Mouse (Mus musculus) forebrain, embryonic 14.5 days (tissue): ENCODE results near the gene Kctd14. TPM values are rescaled to one million over a fixed set of nuclear protein-coding genes. Genes with fewer than 3 reads are reported as not detected.

ENCODE experiments used
- ATAC-seq: fragments of 200-750 bp; cut with Nextera tagmentation; 2 replicates; pipeline ENCODE4 v1.8.0; 2017; ENCODE audit warnings: mild to moderate bottlenecking, moderate library complexity
- DNase-seq: peaks from one replicate; pipeline ENCODE4 v3.0.0-alpha.2; 2015; ENCODE audit warnings: low spot score
- H3K27ac ChIP-seq: fragments of 300-500 bp; sonication (generic); 2 replicates; pipeline ENCODE4 v1.5.1; 2014; ENCODE audit warnings: low read depth, mild to moderate bottlenecking, control low read depth, low read length, moderate library complexity
- H3K27me3 ChIP-seq: fragments of 300-500 bp; sonication (generic); replicated peaks from 2 replicates; pipeline ENCODE4 v1.6.1; 2014; ENCODE audit warnings: low read length, control low read depth, mixed read lengths; ENCODE audit not compliant: control insufficient read depth, insufficient read depth
- H3K36me3 ChIP-seq: fragments of 300-500 bp; sonication (generic); 2 replicates; pipeline ENCODE4 v1.6.1; 2014; ENCODE audit warnings: low read length, control low read depth; ENCODE audit not compliant: control insufficient read depth, insufficient read depth
- H3K4me1 ChIP-seq: fragments of 300-500 bp; sonication (generic); 2 replicates; pipeline ENCODE4 v1.6.1; 2014; ENCODE audit warnings: antibody characterized with exemption, low read length, control low read depth; ENCODE audit not compliant: control insufficient read depth, insufficient read depth
- H3K4me2 ChIP-seq: fragments of 300-500 bp; sonication (generic); 2 replicates; pipeline ENCODE4 v1.6.1; 2014; ENCODE audit warnings: mild to moderate bottlenecking, control low read depth, low read length
- H3K4me3 ChIP-seq: fragments of 300-500 bp; sonication (generic); 2 replicates; pipeline ENCODE4 v1.5.1; 2014; ENCODE audit warnings: low read depth, low read length, control low read depth
- H3K9ac ChIP-seq: fragments of 300-500 bp; sonication (generic); 2 replicates; pipeline ENCODE4 v1.6.1; 2014; ENCODE audit warnings: mild to moderate bottlenecking, low read length, control low read depth, moderate library complexity
- H3K9me3 ChIP-seq: fragments of 300-500 bp; sonication (generic); replicated peaks from 2 replicates; pipeline ENCODE4 v1.6.1; 2016; ENCODE audit warnings: low read length, control low read depth, mixed read lengths; ENCODE audit not compliant: control insufficient read depth
- WGBS: fragments of 180-500 bp; shearing (Covaris S2); extraction: QIAGEN DNeasy Blood & Tissue Kit; methylation state at CpG from one replicate; pipeline ENCODE4 v1.1.7; 2014; 5-methylcytosine and 5-hydroxymethylcytosine counted together
- polyA plus RNA-seq: library from polyadenylated mRNA; unstranded; fragments of >200 nt; fragmentation: Nextera tagmentation; extraction: Ambion mirVana; gene quantifications from 2 replicates; pipeline ENCODE4 v1.2.1, GENCODE M21; 2014

Kctd14 gene
- polyA plus RNA-seq, 1 experiment from 2014 or later: 1.8 TPM

- no peak overlapping the region for H3K4me2 ChIP-seq
- H3K27ac ChIP-seq: no peak overlapping the region
- H3K4me3 ChIP-seq: no peak overlapping the region
- peaks cover 15% of the 10 kb centered on the region for H3K4me1 ChIP-seq
- 77% methylated on average over 6 of the region's 6 CpGs for WGBS
- no peak for ATAC-seq
- H3K9me3 ChIP-seq: no peaks in the 10 kb centered on the region
- DNase-seq: no peak
- no peak overlapping the region for H3K9ac ChIP-seq
- no peaks in the 10 kb centered on the region for H3K27me3 ChIP-seq
- no peaks in the 10 kb centered on the region for H3K36me3 ChIP-seq
Observed at GRCm38 (mm10) chr7:97452196-97452595, 1.1 kb downstream of the Kctd14 start.

- Histone ChIP-seq H3K9ac (peak overlapping the region; percentile 58), H3K27me3 (no peaks in the 10 kb centered on the region), H3K4me2 (peak overlapping the region; percentile 52), H3K36me3 (no peaks in the 10 kb centered on the region), H3K27ac (no peak overlapping the region), H3K4me3 (peak overlapping the region; percentile 25), H3K9me3 (no peaks in the 10 kb centered on the region), H3K4me1 (peaks cover 10% of the 10 kb centered on the region)
- 7% methylated on average over 27 of the region's 27 CpGs for WGBS
- DNase-seq (peak; percentile 11), ATAC-seq (peak; percentile 62)
Observed at GRCm38 (mm10) chr7:97453141-97453921, 2.2 kb downstream of the Kctd14 start.

- no peak for ATAC-seq
Observed at GRCm38 (mm10) chr7:97454795-97455194, 3.7 kb downstream of the Kctd14 start.

GRCm38 (mm10) chr7:97455577-97455976 lies 4.5 kb downstream of the Kctd14 start:
- 86% methylated on average over 3 of the region's 3 CpGs for WGBS
- no peak overlapping the region for H3K4me2 ChIP-seq
- no peak for ATAC-seq

More at GRCm38 (mm10) chr7:97454795-97455194, 3.7 kb downstream of the Kctd14 start:
- 95% methylated on average over 10 of the region's 10 CpGs for WGBS
- H3K27ac ChIP-seq: no peak overlapping the region
- no peak overlapping the region for H3K4me3 ChIP-seq
- no peaks in the 10 kb centered on the region for H3K27me3 ChIP-seq
- no peaks in the 10 kb centered on the region for H3K9me3 ChIP-seq
- no peak overlapping the region for H3K9ac ChIP-seq
- H3K36me3 ChIP-seq: no peaks in the 10 kb centered on the region
- no peak for DNase-seq
- peaks cover 10% of the 10 kb centered on the region for H3K4me1 ChIP-seq
- H3K4me2 ChIP-seq: no peak overlapping the region

GRCm38 (mm10) chr7:97473001-97473400 lies 21.9 kb downstream of the Kctd14 start:
- Histone ChIP-seq H3K9me3 (no peaks in the 10 kb centered on the region), H3K9ac (no peak overlapping the region), H3K4me2 (no peak overlapping the region), H3K4me1 (no peaks in the 10 kb centered on the region), H3K36me3 (no peaks in the 10 kb centered on the region), H3K4me3 (no peak overlapping the region), H3K27me3 (no peaks in the 10 kb centered on the region), H3K27ac (no peak overlapping the region)
- ATAC-seq: no peak
- WGBS: 82% methylated on average over 5 of the region's 5 CpGs
- DNase-seq: peak; percentile 4

More at GRCm38 (mm10) chr7:97455577-97455976, 4.5 kb downstream of the Kctd14 start:
- H3K4me3 ChIP-seq: no peak overlapping the region
- H3K9me3 ChIP-seq: no peaks in the 10 kb centered on the region
- no peak overlapping the region for H3K27ac ChIP-seq
- DNase-seq: no peak
- H3K4me1 ChIP-seq: peaks cover 10% of the 10 kb centered on the region
- no peak overlapping the region for H3K9ac ChIP-seq
- H3K27me3 ChIP-seq: no peaks in the 10 kb centered on the region
- H3K36me3 ChIP-seq: no peaks in the 10 kb centered on the region

- Histone ChIP-seq H3K9ac (no peak overlapping the region), H3K4me2 (no peak overlapping the region), H3K27ac (no peak overlapping the region), H3K27me3 (no peaks in the 10 kb centered on the region), H3K9me3 (no peaks in the 10 kb centered on the region), H3K4me3 (no peak overlapping the region), H3K36me3 (no peaks in the 10 kb centered on the region), H3K4me1 (peaks cover 12% of the 10 kb centered on the region)
- DNase-seq (no peak), ATAC-seq (no peak)
- 58% methylated on average over 3 of the region's 3 CpGs for WGBS
Observed at GRCm38 (mm10) chr7:97479349-97479748, 28.2 kb downstream of the Kctd14 start.

GRCm38 (mm10) chr7:97480290-97480689 lies 29.2 kb downstream of the Kctd14 start:
- Histone ChIP-seq H3K4me1 (peaks cover 12% of the 10 kb centered on the region), H3K9ac (no peak overlapping the region), H3K36me3 (peaks cover 8% of the 10 kb centered on the region), H3K27me3 (no peaks in the 10 kb centered on the region), H3K9me3 (no peaks in the 10 kb centered on the region), H3K4me2 (peak overlapping the region; percentile 44), H3K27ac (no peak overlapping the region), H3K4me3 (peak overlapping the region; percentile 65; the same call in 1 of the 2 replicates)
- ATAC-seq (peak; percentile 21; the same call in 1 of the 2 replicates), DNase-seq (no peak)
- 22% methylated on average over 3 of the region's 3 CpGs for WGBS

- peak within 1 kb of the TSS; percentile 55; the same call in 1 of the 2 replicates for H3K27ac ChIP-seq
- under 1% methylated on average over 24 of the region's 24 CpGs for WGBS
- DNase-seq (peak; percentile 98), ATAC-seq (peak; percentile 100)
- no peaks in the 10 kb centered on the region for H3K9me3 ChIP-seq
- H3K36me3 ChIP-seq: peaks cover 13% of the 10 kb centered on the region
- peak within 1 kb of the TSS; percentile 69 for H3K9ac ChIP-seq
- peak within 1 kb of the TSS; percentile 65 for H3K4me3 ChIP-seq
- peak within 1 kb of the TSS; percentile 55 for H3K4me2 ChIP-seq
- H3K27me3 ChIP-seq: no peaks in the 10 kb centered on the region
- H3K4me1 ChIP-seq: peaks cover 12% of the 10 kb centered on the region
Observed at GRCm38 (mm10) chr7:97480821-97481339, 29.8 kb downstream of the Kctd14 start, which contains the start of gene Ints4. Ints4 (plus strand) TSS chr7:97480956.

- DNase-seq (no peak), ATAC-seq (no peak)
- Histone ChIP-seq H3K9me3 (no peaks in the 10 kb centered on the region), H3K4me3 (no peak overlapping the region), H3K4me1 (peaks cover 12% of the 10 kb centered on the region), H3K4me2 (no peak overlapping the region), H3K9ac (no peak overlapping the region), H3K27me3 (no peaks in the 10 kb centered on the region), H3K27ac (no peak overlapping the region), H3K36me3 (peaks cover 38% of the 10 kb centered on the region)
- WGBS: 93% methylated on average over 2 of the region's 2 CpGs
Observed at GRCm38 (mm10) chr7:97483378-97483777, 32.3 kb downstream of the Kctd14 start.
